Mouse (Mus musculus): ENCODE measurements around the gene Lmo7. TPM values are rescaled to one million over a fixed set of nuclear protein-coding genes. Genes with fewer than 3 reads are reported as not detected.

Lmo7 gene
- polyA plus RNA-seq, 1 experiment from 2014 or later = 1.6 TPM

DNA sequence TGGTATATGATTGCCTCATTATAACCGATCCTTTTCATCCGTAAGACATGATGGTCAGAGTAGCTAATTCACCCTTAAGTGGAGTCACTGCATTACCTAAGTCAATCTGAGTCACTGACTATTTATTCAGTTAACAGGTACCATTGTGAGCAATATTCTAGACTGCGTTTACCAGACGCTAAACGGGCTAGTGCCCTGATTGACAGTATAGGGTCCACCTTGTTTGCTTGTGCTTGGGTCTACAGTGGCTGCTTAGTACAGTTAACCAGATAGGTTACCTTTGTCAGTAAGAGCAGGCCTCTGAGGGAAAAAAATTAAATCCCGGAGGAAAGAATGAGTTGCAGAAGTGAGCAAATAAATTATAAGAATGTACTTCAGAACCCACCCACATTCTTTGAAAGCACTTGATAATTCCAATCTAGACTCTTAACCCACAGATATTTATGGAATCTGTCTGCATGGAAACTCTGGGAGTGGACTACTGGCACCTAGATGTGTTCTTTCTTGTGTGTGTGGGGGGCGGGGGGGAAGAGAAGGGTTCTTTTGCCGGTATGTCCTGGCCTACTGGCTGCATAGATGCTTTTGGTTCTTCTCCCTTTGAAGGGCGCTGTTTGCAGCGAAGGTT, 64.9 kb downstream of the Lmo7 start:
- no peaks in the 10 kb centered on the region for H3K9me3 ChIP-seq (ENCODE audit: control insufficient read depth, low read length)
- no peak overlapping the region for H3K4me3 ChIP-seq (replicated peaks; ENCODE audit: low read length)
- H3K4me1 ChIP-seq (replicated peaks; ENCODE audit: control insufficient read depth, insufficient read depth, low read length) = no peaks in the 10 kb centered on the region
- 95% methylated on average over 10 of the region's 10 CpGs for whole genome bisulfite sequencing
- no peak for ATAC-seq (ENCODE audit: low FRiP score)
- no peak overlapping the region for H3K27ac ChIP-seq
- no peak overlapping the region for H3K4me2 ChIP-seq (replicated peaks)
- no peaks in the 10 kb centered on the region for H3K27me3 ChIP-seq (ENCODE audit: control insufficient read depth, insufficient read depth, low read length)
- no peak for DNase-seq (ENCODE audit: low spot score)
- H3K36me3 ChIP-seq (replicated peaks; ENCODE audit: control insufficient read depth, insufficient read depth) = no peaks in the 10 kb centered on the region
- no peak overlapping the region for H3K9ac ChIP-seq

DNA sequence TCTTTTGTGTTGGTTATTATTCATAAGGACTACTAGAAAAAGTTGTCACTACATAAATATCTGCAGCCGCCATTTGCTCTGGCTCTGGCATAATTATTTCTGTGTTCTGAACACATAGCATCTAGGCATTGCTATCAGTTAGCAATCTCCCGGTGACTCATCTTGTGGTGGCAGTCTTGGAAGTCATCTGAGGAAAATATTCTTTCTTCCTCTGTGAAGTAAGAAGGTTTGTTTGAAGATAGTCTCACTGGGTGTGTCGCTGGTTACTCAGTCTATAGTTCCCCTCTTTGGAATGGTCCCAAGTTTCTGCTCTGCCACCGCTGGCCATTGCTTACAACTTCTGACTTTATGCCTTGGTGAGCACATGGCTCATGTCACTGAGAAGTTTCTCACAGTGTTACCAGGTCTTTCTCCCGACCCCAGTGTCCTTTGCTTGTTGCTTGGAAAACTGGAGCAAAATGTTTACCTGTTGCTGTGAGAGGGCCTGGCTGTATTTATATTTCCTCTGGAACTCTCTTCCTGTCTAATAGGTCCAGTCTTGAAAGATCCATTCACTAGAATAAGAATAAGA, 68.3 kb downstream of the Lmo7 start:
- H3K9me3 ChIP-seq (ENCODE audit: control insufficient read depth, low read length) = no peaks in the 10 kb centered on the region
- H3K27me3 ChIP-seq (ENCODE audit: control insufficient read depth, insufficient read depth, low read length) = no peaks in the 10 kb centered on the region
- ATAC-seq (ENCODE audit: low FRiP score) (no peak), DNase-seq (ENCODE audit: low spot score) (no peak)
- no peak overlapping the region for H3K9ac ChIP-seq
- H3K36me3 ChIP-seq (replicated peaks; ENCODE audit: control insufficient read depth, insufficient read depth) = no peaks in the 10 kb centered on the region
- H3K4me2 ChIP-seq (replicated peaks) = no peak overlapping the region
- H3K4me3 ChIP-seq (replicated peaks; ENCODE audit: low read length) = no peak overlapping the region
- 93% methylated on average over 5 of the region's 5 CpGs for WGBS
- H3K27ac ChIP-seq = no peak overlapping the region
- no peaks in the 10 kb centered on the region for H3K4me1 ChIP-seq (replicated peaks; ENCODE audit: control insufficient read depth, insufficient read depth, low read length)

DNA sequence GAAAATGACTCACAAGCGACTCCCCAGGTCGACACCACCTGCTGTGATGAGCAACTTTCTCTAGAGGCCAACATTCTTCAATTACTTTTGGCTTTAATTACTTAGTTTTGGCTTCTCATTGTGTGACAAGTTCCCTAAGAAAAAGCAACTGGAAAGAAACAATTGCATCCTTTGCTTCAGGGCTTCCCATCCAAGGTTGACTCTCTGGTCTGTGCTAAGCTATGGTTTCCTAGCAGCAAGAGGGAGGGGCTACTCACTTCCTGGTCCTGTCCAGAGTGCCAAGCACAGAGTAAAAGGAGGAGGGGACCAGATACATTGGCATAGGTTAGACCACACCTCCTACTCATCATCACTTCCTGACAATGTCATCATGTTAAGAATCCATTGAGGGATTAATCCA, 69.0 kb downstream of the Lmo7 start:
- no peak for DNase-seq (ENCODE audit: low spot score)
- Histone ChIP-seq H3K9ac (no peak overlapping the region), H3K4me2 (replicated peaks) (no peak overlapping the region), H3K9me3 (ENCODE audit: control insufficient read depth, low read length) (no peaks in the 10 kb centered on the region), H3K27me3 (ENCODE audit: control insufficient read depth, insufficient read depth, low read length) (no peaks in the 10 kb centered on the region), H3K27ac (no peak overlapping the region), H3K4me1 (replicated peaks; ENCODE audit: control insufficient read depth, insufficient read depth, low read length) (no peaks in the 10 kb centered on the region), H3K36me3 (replicated peaks; ENCODE audit: control insufficient read depth, insufficient read depth) (no peaks in the 10 kb centered on the region), H3K4me3 (replicated peaks; ENCODE audit: low read length) (no peak overlapping the region)
- no peak for ATAC-seq (ENCODE audit: low FRiP score)
- 78% methylated on average over 2 of the region's 2 CpGs for WGBS

DNA sequence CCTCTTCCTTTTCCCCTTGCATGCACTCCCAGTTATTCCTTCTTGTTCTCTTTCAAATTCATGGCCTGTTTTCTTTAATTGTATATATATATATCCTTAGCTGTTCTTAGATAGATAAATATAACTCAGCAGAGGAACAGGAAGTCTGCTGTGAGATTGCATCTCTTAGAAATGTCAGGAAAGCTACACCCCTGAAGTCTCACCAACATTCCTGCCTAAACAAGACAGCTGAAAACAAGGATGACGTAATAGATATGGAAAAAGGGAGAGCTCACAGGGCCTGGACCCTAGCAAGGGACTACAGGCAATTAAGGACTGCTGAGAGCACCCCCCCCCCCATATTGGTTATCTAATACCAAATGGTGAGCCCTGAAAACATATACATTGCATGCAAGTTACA, 71.9 kb downstream of the Lmo7 start:
- H3K27ac ChIP-seq = no peak overlapping the region
- no peaks in the 10 kb centered on the region for H3K27me3 ChIP-seq (ENCODE audit: control insufficient read depth, insufficient read depth, low read length)
- no peaks in the 10 kb centered on the region for H3K4me1 ChIP-seq (replicated peaks; ENCODE audit: control insufficient read depth, insufficient read depth, low read length)
- no peak overlapping the region for H3K9ac ChIP-seq
- no peaks in the 10 kb centered on the region for H3K9me3 ChIP-seq (ENCODE audit: control insufficient read depth, low read length)
- DNase-seq (ENCODE audit: low spot score) = no peak
- WGBS = 88% methylated on average over 1 of the region's 1 CpGs
- H3K4me3 ChIP-seq (replicated peaks; ENCODE audit: low read length) = no peak overlapping the region
- H3K36me3 ChIP-seq (replicated peaks; ENCODE audit: control insufficient read depth, insufficient read depth) = no peaks in the 10 kb centered on the region
- H3K4me2 ChIP-seq (replicated peaks) = no peak overlapping the region
- ATAC-seq (ENCODE audit: low FRiP score) = no peak

DNA sequence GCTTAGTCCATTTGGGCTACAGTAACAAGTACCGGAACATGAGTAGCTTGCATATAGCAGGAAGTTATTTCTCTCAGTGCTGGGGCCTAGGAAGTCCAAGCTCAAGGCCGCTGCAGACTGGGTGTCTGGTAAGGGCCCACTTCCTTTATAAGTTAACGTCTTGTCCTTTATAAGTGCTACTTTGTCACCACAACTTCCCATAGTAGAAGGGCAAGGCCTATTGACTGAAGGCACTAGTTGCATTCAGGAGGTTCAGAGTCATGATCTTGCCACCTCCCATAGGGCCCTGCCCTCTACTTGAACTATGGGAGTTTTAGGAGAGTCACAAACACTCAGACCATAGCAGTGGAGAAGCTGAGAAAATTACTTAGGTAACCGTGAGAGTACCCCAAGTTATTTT, 74.4 kb downstream of the Lmo7 start:
- ATAC-seq (ENCODE audit: low FRiP score) (no peak), DNase-seq (ENCODE audit: low spot score) (no peak)
- Histone ChIP-seq H3K4me2 (replicated peaks) (no peak overlapping the region), H3K36me3 (replicated peaks; ENCODE audit: control insufficient read depth, insufficient read depth) (no peaks in the 10 kb centered on the region), H3K27me3 (ENCODE audit: control insufficient read depth, insufficient read depth, low read length) (no peaks in the 10 kb centered on the region), H3K9ac (no peak overlapping the region), H3K27ac (no peak overlapping the region), H3K4me3 (replicated peaks; ENCODE audit: low read length) (no peak overlapping the region), H3K4me1 (replicated peaks; ENCODE audit: control insufficient read depth, insufficient read depth, low read length) (no peaks in the 10 kb centered on the region), H3K9me3 (ENCODE audit: control insufficient read depth, low read length) (no peaks in the 10 kb centered on the region)
- WGBS = 92% methylated on average over 4 of the region's 4 CpGs

DNA sequence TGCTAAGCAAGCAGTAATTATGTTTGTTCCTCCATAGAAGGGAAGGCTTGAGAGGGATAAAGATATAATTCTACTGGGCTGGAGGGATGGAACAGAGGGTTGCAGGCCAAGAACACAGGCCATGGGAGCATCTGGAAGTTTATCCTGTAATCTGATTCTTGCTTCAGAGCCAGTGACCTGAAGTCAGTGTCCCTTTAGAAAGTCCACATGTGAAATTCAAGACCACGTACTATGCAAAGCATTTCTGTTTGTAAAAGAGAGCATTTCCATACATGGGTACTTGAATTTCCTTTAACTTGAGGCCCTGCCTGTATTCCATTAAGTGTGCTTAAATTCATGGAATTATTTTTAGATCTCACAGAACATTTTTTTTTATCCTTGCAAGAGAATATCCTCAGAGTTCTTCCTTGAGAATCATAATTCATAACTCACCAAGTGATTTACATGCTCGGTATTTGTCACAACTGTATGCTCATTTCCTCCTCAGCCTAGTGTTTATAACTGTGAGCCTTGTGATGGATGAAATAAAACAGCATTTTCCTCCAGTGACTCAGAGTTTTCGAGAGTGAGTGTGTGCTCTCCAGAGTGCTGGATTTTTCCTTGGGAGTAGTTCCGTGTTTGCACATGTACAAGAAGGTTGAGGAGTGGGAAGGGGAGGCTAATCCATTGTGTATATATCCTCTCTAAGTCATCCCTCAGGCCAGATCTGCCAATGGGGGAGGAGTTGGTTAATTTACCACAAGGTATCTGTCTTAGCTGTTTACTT, 75.0 kb downstream of the Lmo7 start:
- Histone ChIP-seq H3K9ac (no peak overlapping the region), H3K27ac (no peak overlapping the region), H3K4me2 (replicated peaks) (no peak overlapping the region), H3K9me3 (ENCODE audit: control insufficient read depth, low read length) (no peaks in the 10 kb centered on the region), H3K4me1 (replicated peaks; ENCODE audit: control insufficient read depth, insufficient read depth, low read length) (no peaks in the 10 kb centered on the region), H3K4me3 (replicated peaks; ENCODE audit: low read length) (no peak overlapping the region), H3K36me3 (replicated peaks; ENCODE audit: control insufficient read depth, insufficient read depth) (no peaks in the 10 kb centered on the region), H3K27me3 (ENCODE audit: control insufficient read depth, insufficient read depth, low read length) (no peaks in the 10 kb centered on the region)
- ATAC-seq (ENCODE audit: low FRiP score) = no peak
- WGBS = 74% methylated on average over 4 of the region's 4 CpGs
- no peak for DNase-seq (ENCODE audit: low spot score)

DNA sequence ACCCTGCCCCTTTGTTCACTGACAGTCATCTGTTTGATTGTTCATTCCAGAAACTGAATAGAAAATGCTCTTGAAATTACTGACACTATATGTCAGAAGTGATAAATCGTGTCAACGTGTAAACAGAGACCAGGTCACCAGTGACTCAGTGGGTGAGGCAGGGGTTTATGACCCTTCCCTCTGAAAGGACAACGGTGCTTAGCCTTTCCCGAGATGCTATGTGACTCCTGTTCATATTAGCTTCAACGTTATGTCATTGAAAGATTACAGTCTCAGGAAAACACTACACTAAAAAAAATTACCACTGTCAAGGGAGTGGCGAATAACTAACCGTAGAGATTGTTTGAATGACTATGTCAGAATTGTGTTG, 75.6 kb downstream of the Lmo7 start:
- ATAC-seq (ENCODE audit: low FRiP score) (no peak), DNase-seq (ENCODE audit: low spot score) (no peak)
- Histone ChIP-seq H3K36me3 (replicated peaks; ENCODE audit: control insufficient read depth, insufficient read depth) (no peaks in the 10 kb centered on the region), H3K9me3 (ENCODE audit: control insufficient read depth, low read length) (no peaks in the 10 kb centered on the region), H3K4me1 (replicated peaks; ENCODE audit: control insufficient read depth, insufficient read depth, low read length) (no peaks in the 10 kb centered on the region), H3K27me3 (ENCODE audit: control insufficient read depth, insufficient read depth, low read length) (no peaks in the 10 kb centered on the region), H3K4me3 (replicated peaks; ENCODE audit: low read length) (no peak overlapping the region), H3K4me2 (replicated peaks) (no peak overlapping the region), H3K27ac (no peak overlapping the region), H3K9ac (no peak overlapping the region)
- 51% methylated on average over 7 of the region's 7 CpGs for WGBS

DNA sequence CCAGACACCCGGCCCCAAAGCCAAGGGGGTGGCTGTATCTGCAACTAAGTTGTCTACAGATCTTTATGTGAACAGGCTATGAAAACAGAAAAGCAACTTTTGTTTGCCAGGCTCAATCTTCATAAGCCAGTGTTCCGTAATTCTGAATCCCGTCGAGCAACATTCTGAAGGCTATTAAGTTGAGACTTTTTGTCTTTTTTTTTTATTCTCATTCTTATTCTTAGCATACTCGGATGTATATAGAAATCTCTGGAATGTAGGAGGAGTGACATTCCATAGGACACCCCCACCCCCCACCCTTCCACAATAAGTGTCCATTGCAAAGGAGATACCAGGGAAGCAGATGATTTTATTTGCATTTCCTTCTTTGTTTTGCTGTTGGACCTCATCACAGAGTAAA, 76.3 kb downstream of the Lmo7 start:
- Histone ChIP-seq H3K4me3 (replicated peaks; ENCODE audit: low read length) (no peak overlapping the region), H3K36me3 (replicated peaks; ENCODE audit: control insufficient read depth, insufficient read depth) (no peaks in the 10 kb centered on the region), H3K27ac (no peak overlapping the region), H3K9ac (no peak overlapping the region), H3K4me2 (replicated peaks) (no peak overlapping the region), H3K27me3 (ENCODE audit: control insufficient read depth, insufficient read depth, low read length) (no peaks in the 10 kb centered on the region), H3K9me3 (ENCODE audit: control insufficient read depth, low read length) (no peaks in the 10 kb centered on the region), H3K4me1 (replicated peaks; ENCODE audit: control insufficient read depth, insufficient read depth, low read length) (no peaks in the 10 kb centered on the region)
- no peak for ATAC-seq (ENCODE audit: low FRiP score)
- WGBS = 43% methylated on average over 5 of the region's 5 CpGs
- no peak for DNase-seq (ENCODE audit: low spot score)

DNA sequence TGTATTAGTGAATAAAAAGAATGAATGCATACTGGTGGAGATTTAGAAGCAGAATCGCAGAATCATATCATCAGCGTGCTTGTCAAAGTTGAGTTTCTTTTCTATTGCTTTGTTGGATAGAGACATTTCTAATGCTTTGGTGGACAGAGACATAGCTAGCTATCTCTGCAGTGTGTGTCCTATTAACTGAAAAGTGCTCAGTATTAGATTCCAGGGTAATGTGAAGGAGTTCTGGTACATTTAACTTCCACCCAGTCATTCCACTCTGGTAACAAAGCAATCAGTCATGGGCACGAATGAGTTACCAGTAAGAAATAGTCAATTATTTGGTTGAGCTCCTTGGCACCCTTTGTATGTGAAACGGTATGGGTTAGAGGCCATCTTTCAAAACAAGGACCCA, 76.8 kb downstream of the Lmo7 start:
- no peak for DNase-seq (ENCODE audit: low spot score)
- Histone ChIP-seq H3K9me3 (ENCODE audit: control insufficient read depth, low read length) (no peaks in the 10 kb centered on the region), H3K27me3 (ENCODE audit: control insufficient read depth, insufficient read depth, low read length) (no peaks in the 10 kb centered on the region), H3K36me3 (replicated peaks; ENCODE audit: control insufficient read depth, insufficient read depth) (no peaks in the 10 kb centered on the region), H3K27ac (no peak overlapping the region), H3K4me2 (replicated peaks) (no peak overlapping the region), H3K4me1 (replicated peaks; ENCODE audit: control insufficient read depth, insufficient read depth, low read length) (no peaks in the 10 kb centered on the region), H3K9ac (no peak overlapping the region), H3K4me3 (replicated peaks; ENCODE audit: low read length) (no peak overlapping the region)
- ATAC-seq (ENCODE audit: low FRiP score) = no peak
- WGBS = 39% methylated on average over 4 of the region's 4 CpGs
